Mouse (Mus musculus): ENCODE data around the gene Knop1.

- no peak for TF ChIP-seq CTCF (IDR thresholded peaks at IDR 0.05)
- TF ChIP-seq POLR2A (IDR thresholded peaks at IDR 0.05; ENCODE audit: insufficient read depth, low read depth, low read length): no peak
Measured at GRCm38 (mm10) chr7:118796838-118797237, 59.2 kb downstream of the Knop1 start.

All from heart, adult 2 months (tissue).